29 mouse cellular contexts compared by ENCODE assay signal in the genomic region with DNA sequence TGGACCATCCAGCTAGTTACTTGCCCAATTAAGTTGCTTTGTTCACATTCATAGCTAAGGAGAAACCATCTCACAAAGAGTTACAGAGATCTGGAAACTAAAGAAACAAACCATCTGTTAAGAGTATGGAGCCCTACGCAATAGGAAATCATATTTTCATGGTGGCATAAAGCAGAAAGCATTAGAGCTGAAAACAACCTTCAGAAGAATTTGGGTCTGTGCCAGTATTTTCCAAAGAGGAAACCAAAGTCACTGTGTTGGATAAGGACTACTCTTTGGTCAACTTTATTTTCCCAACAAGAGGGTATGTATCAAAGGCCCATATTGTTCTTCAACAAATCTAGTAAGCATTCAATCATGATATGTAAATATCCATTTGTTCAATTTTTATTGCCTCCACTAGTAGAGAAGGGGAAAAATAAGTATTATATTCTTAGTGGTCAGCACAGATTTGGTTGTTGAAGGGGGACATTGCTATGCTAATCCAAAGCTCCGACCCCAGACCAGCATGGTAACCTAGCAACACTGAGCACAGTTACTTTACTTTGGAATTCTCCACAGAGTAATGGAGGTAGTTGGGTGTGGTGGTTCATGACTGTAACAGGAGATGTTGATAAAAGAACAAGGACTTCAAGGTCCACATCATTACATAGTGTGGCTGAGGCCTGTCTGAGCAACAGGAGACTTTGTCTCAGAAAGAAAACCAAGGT. TPM values are rescaled to one million over a fixed set of nuclear protein-coding genes. Genes with fewer than 3 reads are reported as not detected.
DNase-seq lines count a peak whose midpoint lies in the region; ATAC-seq and TF ChIP-seq lines count a peak whose summit lies in the region.
"Had no signal": no experiment of that assay in that cellular context is flagged by ENCODE, and none has a peak within 500 bp of the region (broad histone marks: within the 10 kb centered on the region; RNA-seq: fewer than 3 reads in every experiment).

No protein-coding gene starts in this region.

- no peak for TF ChIP-seq CTCF in gastrocnemius, adult 2 months (IDR thresholded peaks at IDR 0.05)

- no peak for ATAC-seq in heart, embryonic 16.5 days (replicated peaks; ENCODE audit: extremely low read depth, insufficient read depth, low FRiP score)
- no peak for ATAC-seq in lung, embryonic 15.5 days (ENCODE audit: borderline replicate concordance, extremely low read depth, low FRiP score, low TSS enrichment)
- ATAC-seq: forebrain, embryonic 13.5 days; inflammation-experienced regulatory T-cells, adult 6 months; liver, embryonic 12.5 days; liver, postnatal 0 days; Patski had no signal

- WGBS in heart, embryonic 16.5 days, result 68% methylated on average over 2 of the region's 2 CpGs
- WGBS in lung, embryonic 15.5 days, result 56% methylated on average over 2 of the region's 2 CpGs

- DNase-seq in gastrocnemius, adult 2 months, result no peak
- DNase-seq in gastrocnemius, adult 8-10 months (ENCODE audit: low spot score in 2 of 2), result no peak
- DNase-seq in heart, adult 8-10 months (ENCODE audit: low spot score), result no peak
- no peak for DNase-seq in lung, postnatal 4 days
- DNase-seq in induced T-regulatory cell, adult 2 months (ENCODE audit: low read depth), result peak; percentile 14
- DNase-seq: adrenal gland, postnatal 14 days; cerebellum, adult 11-12 months; cerebellum, postnatal 14 days; gastrocnemius, postnatal 36 days; kidney, adult 2 months; kidney, postnatal 10 days; layer of hippocampus, postnatal 36 days; left cerebral cortex, postnatal 4 days; liver, postnatal 0 days; lung, postnatal 14 days; midbrain, embryonic 14.5 days; retina, postnatal 1 day; right cerebral cortex, postnatal 14 days; thymus, postnatal 4 days had no signal

- H3K27ac ChIP-seq in gastrocnemius, adult 2 months, result peak overlapping the region; percentile 89
- H3K27ac ChIP-seq in heart, embryonic 16.5 days (ENCODE audit: low read length), result peak overlapping the region; percentile 52; the same call in 1 of the 2 replicates
- H3K27ac ChIP-seq in lung, embryonic 15.5 days, result peak overlapping the region; percentile 8; the same call in 1 of the 2 replicates
- H3K27ac ChIP-seq: forebrain, embryonic 13.5 days; hindbrain, embryonic 14.5 days; neural tube, embryonic 15.5 days had no signal

- intact Hi-C loops in gastrocnemius, adult 2 months (cut with DNase I), result no loop called here

- H3K4me1 ChIP-seq in heart, embryonic 16.5 days (ENCODE audit: control insufficient read depth, insufficient read depth, low read length), result peaks cover 27% of the 10 kb centered on the region
- peaks cover 34% of the 10 kb centered on the region for H3K4me1 ChIP-seq in lung, embryonic 15.5 days
- H3K4me1 ChIP-seq: forebrain, embryonic 13.5 days; neural tube, embryonic 15.5 days had no signal

- H3K9me3 ChIP-seq in heart, embryonic 16.5 days (replicated peaks; ENCODE audit: control insufficient read depth, low read length), result no peaks in the 10 kb centered on the region
- H3K9me3 ChIP-seq in lung, embryonic 15.5 days, result no peaks in the 10 kb centered on the region
- H3K9me3 ChIP-seq: forebrain, embryonic 13.5 days; liver, embryonic 12.5 days; neural tube, embryonic 15.5 days had no signal

- no peaks in the 10 kb centered on the region for H3K27me3 ChIP-seq in heart, embryonic 16.5 days (ENCODE audit: control insufficient read depth, insufficient read depth, low read length)
- H3K27me3 ChIP-seq in lung, embryonic 15.5 days, result no peaks in the 10 kb centered on the region
- H3K27me3 ChIP-seq: forebrain, embryonic 13.5 days; neural tube, embryonic 15.5 days; Patski had no signal

- no peaks in the 10 kb centered on the region for H3K36me3 ChIP-seq in heart, embryonic 16.5 days (ENCODE audit: control insufficient read depth, insufficient read depth)
- H3K36me3 ChIP-seq in lung, embryonic 15.5 days, result no peaks in the 10 kb centered on the region
- H3K36me3 ChIP-seq: G1E; liver, embryonic 12.5 days; neural tube, embryonic 15.5 days had no signal

- no peak overlapping the region for H3K4me2 ChIP-seq in heart, embryonic 16.5 days (ENCODE audit: low read depth, low read length)
- no peak overlapping the region for H3K4me2 ChIP-seq in lung, embryonic 15.5 days
- H3K4me2 ChIP-seq: forebrain, embryonic 13.5 days; heart, embryonic 11.5 days; hindbrain, embryonic 14.5 days; liver, embryonic 12.5 days; neural tube, embryonic 15.5 days had no signal

- no peak overlapping the region for H3K4me3 ChIP-seq in gastrocnemius, adult 2 months
- no peak overlapping the region for H3K4me3 ChIP-seq in heart, embryonic 16.5 days (ENCODE audit: low read length)
- no peak overlapping the region for H3K4me3 ChIP-seq in lung, embryonic 15.5 days
- H3K4me3 ChIP-seq: forebrain, embryonic 13.5 days; liver, embryonic 12.5 days; neural tube, embryonic 15.5 days had no signal

- H3K9ac ChIP-seq in heart, embryonic 16.5 days (ENCODE audit: low read length), result no peak overlapping the region
- H3K9ac ChIP-seq in lung, embryonic 15.5 days, result no peak overlapping the region
- H3K9ac ChIP-seq: forebrain, embryonic 13.5 days; hindbrain, embryonic 14.5 days; liver, embryonic 12.5 days; liver, postnatal 0 days; neural tube, embryonic 15.5 days had no signal

RNA-seq across cellular contexts. Expression of gene Fli1, which starts 20.0 kb away (rescaled TPM):
- total RNA-seq in gastrocnemius, adult 2 months (2021), result 1 to 10 TPM; 7.9 to 8.5 TPM
- 1 to 10 TPM; 4.3 to 9.0 (median 5.6) TPM for total RNA-seq in gastrocnemius, adult 8-10 months (2022)
- polyA plus RNA-seq in heart, embryonic 16.5 days (2015; fragmentation: Nextera tagmentation; extraction: Ambion mirVana), result 20.1 and 23.4 TPM in 2 replicates
- total RNA-seq in heart, adult 8-10 months (2022), result 10 to 100 TPM; 18.5 to 30.7 (median 20.8) TPM
- polyA plus RNA-seq in lung, embryonic 15.5 days (2015; fragmentation: Nextera tagmentation; extraction: Ambion mirVana), result 34.4 and 35.2 TPM in 2 replicates

Comparison
In these comparisons a context has a peak if more than half of its experiments do, and no peak if none do; other contexts are left out.
1. H3K27ac ChIP-seq: peak in every context shown above with its lines; median percentile 89 in gastrocnemius, adult 2 months; 52 in heart, embryonic 16.5 days; 8 in lung, embryonic 15.5 days.